Mouse (Mus musculus) liver, embryonic 11.5 days (tissue): ENCODE measurements at regions not wholly inside any gene's neighbourhood (a gene's known extent, or its start where the extent isn't known, plus 50 kb on each side); places are given as distances from the start of the nearest gene placed in this dataset.

Source experiments
- ATAC-seq: fragments of 200-750 bp; cut with Nextera tagmentation; replicated peaks from 2 replicates; pipeline ENCODE4 v1.8.0; 2017; ENCODE audit warnings: moderate number of reproducible peaks, mild to moderate bottlenecking, moderate TSS enrichment, moderate library complexity; ENCODE audit not compliant: low FRiP score
- DNase-seq: peaks from one replicate; pipeline ENCODE4 v3.0.0-alpha.2; 2017; ENCODE audit warnings: low spot score
- H3K27ac ChIP-seq: fragments of 300-500 bp; sonication (generic); 2 replicates; pipeline ENCODE4 v1.5.1; 2014; ENCODE audit warnings: mild to moderate bottlenecking, low read depth, low read length, control low read depth
- H3K27me3 ChIP-seq: fragments of 300-500 bp; sonication (generic); replicated peaks from 2 replicates; pipeline ENCODE4 v1.6.1; 2014; ENCODE audit warnings: low read length, mixed read lengths; ENCODE audit not compliant: control insufficient read depth, insufficient read depth
- H3K36me3 ChIP-seq: fragments of 300-500 bp; sonication (generic); 2 replicates; pipeline ENCODE4 v1.6.1; 2014; ENCODE audit warnings: mild to moderate bottlenecking, low read length, moderate library complexity, mixed read lengths; ENCODE audit not compliant: control insufficient read depth, insufficient read depth
- H3K4me1 ChIP-seq: fragments of 300-500 bp; sonication (generic); replicated peaks from 2 replicates; pipeline ENCODE4 v1.6.1; 2014; ENCODE audit warnings: low read length, mixed read lengths; ENCODE audit not compliant: control insufficient read depth, insufficient read depth
- H3K4me2 ChIP-seq: fragments of 300-500 bp; sonication (generic); 2 replicates; pipeline ENCODE4 v1.6.1; 2014; ENCODE audit warnings: mild to moderate bottlenecking, control low read depth, moderate library complexity
- H3K4me3 ChIP-seq: fragments of 300-500 bp; sonication (generic); 2 replicates; pipeline ENCODE4 v1.5.1; 2014; ENCODE audit warnings: low read depth, low read length, control low read depth
- H3K9ac ChIP-seq: fragments of 300-500 bp; sonication (generic); 2 replicates; pipeline ENCODE4 v1.6.1; 2014; ENCODE audit warnings: low read depth, low read length, control low read depth
- H3K9me3 ChIP-seq: fragments of 300-500 bp; sonication (generic); 2 replicates; pipeline ENCODE4 v1.6.1; 2016; ENCODE audit warnings: low read length, inconsistent platforms, mixed read lengths; ENCODE audit not compliant: control insufficient read depth
- WGBS: fragments of 180-500 bp; shearing (Covaris S2); extraction: QIAGEN DNeasy Blood & Tissue Kit; methylation state at CpG from one replicate; pipeline ENCODE4 v1.1.7; 2014; 5-methylcytosine and 5-hydroxymethylcytosine counted together

DNA sequence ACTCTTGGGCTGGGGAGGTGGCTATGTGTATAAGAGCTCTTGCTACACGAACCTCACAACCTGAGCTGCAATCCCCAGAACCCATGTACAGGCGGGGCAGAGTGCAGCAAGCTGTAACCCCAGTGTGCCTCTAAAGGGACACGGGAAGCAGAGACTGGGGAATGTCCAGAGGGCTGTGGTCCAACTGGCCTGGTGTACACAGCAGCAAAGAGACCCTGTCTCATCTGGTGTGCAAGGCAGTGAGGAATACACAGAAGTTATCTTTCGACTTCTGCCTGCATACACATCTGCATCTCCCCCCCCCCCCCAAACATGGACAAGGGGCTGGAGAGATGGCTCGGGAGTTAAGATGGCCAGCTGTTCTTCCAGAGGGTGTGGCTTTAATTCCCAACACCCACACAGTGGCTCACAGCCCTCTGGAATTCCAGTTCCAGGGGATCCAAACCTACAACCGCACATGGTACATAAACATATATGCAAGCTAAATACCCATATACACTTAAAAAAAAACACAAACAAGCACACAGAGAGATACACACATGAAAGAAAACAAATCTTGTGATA is 86.4 kb downstream of the Vcpkmt start:
- Histone ChIP-seq H3K9ac (no peak overlapping the region), H3K27me3 (no peaks in the 10 kb centered on the region), H3K4me1 (peaks cover 10% of the 10 kb centered on the region; the same call in 1 of the 2 replicates), H3K4me3 (no peak overlapping the region), H3K9me3 (no peaks in the 10 kb centered on the region), H3K27ac (no peak overlapping the region), H3K36me3 (no peaks in the 10 kb centered on the region), H3K4me2 (no peak overlapping the region)
- DNase-seq (no peak), ATAC-seq (no peak)
- WGBS = 56% methylated on average over 6 of the region's 6 CpGs

DNA sequence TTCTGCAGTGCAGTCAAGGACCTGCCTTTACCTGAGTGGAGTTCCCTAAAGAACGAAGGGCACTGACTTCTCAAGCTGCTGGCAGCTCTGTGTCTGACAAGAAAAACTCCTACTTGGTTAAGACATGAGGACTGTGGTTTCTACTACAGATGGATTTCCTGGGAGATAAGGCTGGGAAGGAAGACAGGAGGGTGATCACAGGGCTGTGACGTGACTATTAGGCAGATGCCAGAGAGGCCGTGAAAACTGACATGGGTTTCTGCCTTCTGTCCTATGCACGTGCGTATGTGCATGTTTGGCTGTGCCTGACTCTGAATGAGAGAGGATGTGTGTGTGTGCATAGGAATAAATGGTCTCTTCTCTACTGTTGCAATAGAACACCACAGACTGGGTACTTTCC is 87.1 kb downstream of the Vcpkmt start:
- Histone ChIP-seq H3K4me3 (no peak overlapping the region), H3K9ac (no peak overlapping the region), H3K27ac (no peak overlapping the region), H3K4me2 (no peak overlapping the region), H3K27me3 (no peaks in the 10 kb centered on the region), H3K9me3 (no peaks in the 10 kb centered on the region), H3K4me1 (peaks cover 10% of the 10 kb centered on the region; the same call in 1 of the 2 replicates), H3K36me3 (no peaks in the 10 kb centered on the region)
- ATAC-seq (no peak), DNase-seq (no peak)
- WGBS = 41% methylated on average over 5 of the region's 5 CpGs

DNA sequence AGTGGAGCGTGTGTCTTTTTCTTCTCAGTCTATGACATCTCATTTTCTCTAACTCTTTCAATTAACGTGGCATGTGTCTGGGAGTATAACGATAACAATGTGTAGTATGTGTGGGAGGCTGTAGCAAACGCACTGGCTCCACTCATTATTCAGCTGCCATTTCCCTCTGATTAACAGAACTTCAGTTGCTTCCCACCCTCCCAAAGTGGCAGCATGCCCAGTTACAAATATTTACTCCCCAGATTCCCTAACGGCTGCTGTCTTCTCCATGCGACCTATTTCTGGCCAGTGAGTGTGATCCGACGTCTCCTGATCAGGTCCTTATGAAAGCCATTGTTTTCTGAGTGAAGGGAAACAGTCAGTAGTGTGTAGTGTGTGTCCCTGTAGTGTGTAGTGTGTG is 88.2 kb downstream of the Vcpkmt start:
- H3K27me3 ChIP-seq = no peaks in the 10 kb centered on the region
- no peaks in the 10 kb centered on the region for H3K9me3 ChIP-seq
- H3K4me1 ChIP-seq = peaks cover 10% of the 10 kb centered on the region; the same call in 1 of the 2 replicates
- no peak overlapping the region for H3K27ac ChIP-seq
- DNase-seq (no peak), ATAC-seq (no peak)
- H3K4me3 ChIP-seq = no peak overlapping the region
- H3K36me3 ChIP-seq = no peaks in the 10 kb centered on the region
- WGBS = 74% methylated on average over 8 of the region's 8 CpGs
- H3K4me2 ChIP-seq = no peak overlapping the region
- no peak overlapping the region for H3K9ac ChIP-seq

DNA sequence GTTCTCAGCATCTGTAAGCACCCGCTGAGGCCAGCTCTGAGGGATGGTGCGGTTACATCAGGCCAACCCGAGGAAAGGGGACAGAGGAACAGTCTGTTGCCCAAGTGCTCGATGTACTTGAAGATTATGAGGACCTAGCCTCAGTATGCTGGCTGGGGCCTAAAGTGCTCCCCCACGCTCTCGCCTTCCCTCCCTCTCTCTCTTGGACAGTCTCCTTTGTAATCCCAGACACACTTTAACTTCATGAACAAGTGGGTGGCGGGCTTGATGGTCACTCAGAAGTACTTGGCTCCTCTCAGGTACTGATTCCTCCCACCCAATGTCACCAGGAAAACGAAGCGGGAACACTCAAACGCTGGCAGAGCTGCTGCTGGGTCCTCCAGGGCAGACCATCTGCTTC is 93.1 kb downstream of the Vcpkmt start:
- Histone ChIP-seq H3K4me1 (no peaks in the 10 kb centered on the region; the same call in 1 of the 2 replicates), H3K27me3 (no peaks in the 10 kb centered on the region), H3K9ac (no peak overlapping the region), H3K27ac (no peak overlapping the region), H3K4me2 (no peak overlapping the region), H3K4me3 (no peak overlapping the region), H3K9me3 (no peaks in the 10 kb centered on the region), H3K36me3 (no peaks in the 10 kb centered on the region)
- DNase-seq = no peak
- no peak for ATAC-seq
- WGBS = 86% methylated on average over 10 of the region's 10 CpGs

DNA sequence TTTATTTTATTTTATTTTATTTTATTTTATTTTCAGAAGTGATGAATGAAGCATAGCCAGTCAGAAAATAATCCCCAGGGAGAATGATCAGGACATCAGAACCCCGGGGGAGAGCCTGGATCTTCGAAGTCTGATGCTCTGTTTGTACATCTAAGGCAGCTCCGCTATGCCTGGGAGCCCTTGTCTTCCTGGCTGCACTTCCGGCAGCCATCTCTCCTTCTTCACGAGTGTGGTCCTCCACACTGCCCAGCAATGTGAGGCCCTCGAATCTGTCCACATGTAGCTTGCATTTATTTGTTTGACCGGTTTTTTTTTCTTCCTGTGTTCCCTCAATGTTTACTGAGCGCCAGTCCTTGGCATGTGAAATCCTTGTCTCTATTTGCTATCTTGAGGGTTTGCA is 95.9 kb downstream of the Vcpkmt start:
- Histone ChIP-seq H3K4me2 (no peak overlapping the region), H3K36me3 (no peaks in the 10 kb centered on the region), H3K4me1 (no peaks in the 10 kb centered on the region; the same call in 1 of the 2 replicates), H3K27me3 (no peaks in the 10 kb centered on the region), H3K4me3 (no peak overlapping the region), H3K27ac (no peak overlapping the region), H3K9me3 (no peaks in the 10 kb centered on the region), H3K9ac (no peak overlapping the region)
- ATAC-seq (no peak), DNase-seq (no peak)
- 69% methylated on average over 8 of the region's 8 CpGs for WGBS

DNA sequence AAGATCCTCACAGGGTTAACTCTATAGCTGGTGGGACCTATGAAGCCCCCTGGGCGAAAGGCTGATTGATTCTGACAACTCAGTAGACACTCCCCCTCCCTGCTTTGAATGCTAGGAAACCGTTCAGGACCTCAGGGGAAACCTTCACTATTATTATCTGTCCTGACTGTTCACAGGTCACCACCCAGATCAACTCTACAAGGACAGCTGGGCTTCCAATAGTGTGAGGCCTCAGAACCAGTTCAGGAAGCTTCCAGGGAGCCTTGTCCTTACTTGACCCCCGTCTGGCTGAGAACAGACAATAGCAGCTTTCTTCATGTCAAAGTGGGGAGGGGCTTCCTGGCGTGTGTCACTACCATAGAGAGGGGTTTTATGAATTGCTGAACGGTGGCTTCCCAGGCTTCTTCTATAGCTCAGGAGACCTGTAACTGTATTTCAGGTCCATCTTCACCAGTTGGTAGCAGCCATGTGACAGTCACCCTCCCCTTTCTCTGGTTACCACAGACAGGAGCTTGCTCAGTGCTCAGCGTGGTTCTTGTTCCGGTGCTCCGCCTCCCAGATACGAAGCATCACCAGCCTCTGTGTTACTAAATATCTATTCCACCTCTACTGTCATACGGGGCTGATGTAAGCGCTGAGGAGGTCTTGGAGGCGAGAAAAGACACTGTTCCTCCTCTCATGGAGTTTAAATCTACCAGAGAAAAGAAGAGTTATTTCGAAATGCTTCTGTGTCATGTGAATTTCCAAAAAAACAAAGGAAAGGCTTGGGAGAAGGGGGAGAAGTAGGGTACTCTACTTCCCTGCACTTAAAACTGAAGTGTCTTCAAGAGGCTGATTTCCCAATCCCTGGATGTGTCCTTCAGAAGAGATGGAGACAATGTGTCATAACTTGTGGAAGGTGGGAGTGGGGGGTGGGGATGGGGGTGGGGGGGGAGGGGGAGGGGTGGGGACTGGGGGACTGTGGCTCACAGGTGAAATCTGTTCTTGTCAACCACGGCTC is 96.9 kb downstream of the Vcpkmt start:
- ATAC-seq (no peak), DNase-seq (no peak)
- H3K9me3 ChIP-seq = no peaks in the 10 kb centered on the region
- H3K36me3 ChIP-seq = no peaks in the 10 kb centered on the region
- H3K4me2 ChIP-seq = 0 out of 2 replicates have a peak overlapping the region, but pooled peaks have one; percentile 5
- no peaks in the 10 kb centered on the region for H3K27me3 ChIP-seq
- no peak overlapping the region for H3K27ac ChIP-seq
- H3K4me3 ChIP-seq = no peak overlapping the region
- no peaks in the 10 kb centered on the region; the same call in 1 of the 2 replicates for H3K4me1 ChIP-seq
- H3K9ac ChIP-seq = no peak overlapping the region
- 32% methylated on average over 14 of the region's 14 CpGs for whole genome bisulfite sequencing

DNA sequence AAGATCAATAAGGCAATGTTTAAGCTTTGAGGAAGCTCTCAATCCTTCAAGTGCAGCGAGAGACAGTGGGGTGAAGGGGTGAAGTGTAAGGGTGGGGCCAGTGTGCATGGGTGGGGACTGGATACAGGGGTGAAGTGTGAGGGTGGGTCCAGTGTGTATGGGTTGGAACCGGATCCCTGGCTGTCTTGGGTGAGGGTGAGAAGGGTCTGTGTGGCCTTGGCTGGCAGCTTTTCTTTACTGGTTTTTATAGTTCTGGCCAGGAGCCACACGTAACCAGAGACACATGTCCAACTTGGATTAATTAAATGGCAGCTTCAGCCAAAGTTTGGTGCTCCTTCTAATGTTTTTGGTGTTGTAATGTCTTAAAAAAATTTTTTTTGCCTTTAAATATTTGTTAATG is 101.4 kb downstream of the Vcpkmt start:
- Histone ChIP-seq H3K36me3 (no peaks in the 10 kb centered on the region), H3K27me3 (no peaks in the 10 kb centered on the region), H3K4me1 (no peaks in the 10 kb centered on the region; the same call in 1 of the 2 replicates), H3K4me2 (no peak overlapping the region), H3K9ac (no peak overlapping the region), H3K27ac (no peak overlapping the region), H3K4me3 (no peak overlapping the region), H3K9me3 (no peaks in the 10 kb centered on the region)
- DNase-seq = no peak
- 72% methylated on average over 3 of the region's 3 CpGs for WGBS
- ATAC-seq = no peak

DNA sequence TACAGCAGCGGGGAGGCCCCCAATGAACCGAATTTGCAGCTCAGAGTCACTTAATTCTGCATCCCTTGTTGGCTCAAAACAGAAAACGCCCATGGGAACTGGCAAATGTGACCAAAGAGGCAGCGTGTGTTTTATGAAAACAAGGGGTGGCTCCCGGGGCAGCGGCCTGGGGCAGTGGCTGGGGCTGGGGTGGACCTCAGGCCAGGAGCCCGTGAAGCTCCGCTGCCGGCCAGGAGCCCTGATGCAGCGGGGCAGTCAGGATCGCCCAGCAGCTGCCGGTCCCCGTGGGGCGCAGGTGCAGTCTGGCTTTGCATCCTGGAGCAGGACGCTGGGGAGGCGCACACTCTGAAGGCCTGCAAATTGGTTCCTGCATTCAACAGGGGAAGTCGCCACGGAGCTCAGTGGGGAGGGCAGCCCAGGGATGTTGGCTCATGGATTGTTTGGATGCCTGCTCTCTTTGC is 104.4 kb upstream of the Gm9887 start:
- H3K4me1 ChIP-seq = no peaks in the 10 kb centered on the region; the same call in 1 of the 2 replicates
- H3K4me2 ChIP-seq = peak overlapping the region; percentile 37
- H3K4me3 ChIP-seq = no peak overlapping the region
- no peaks in the 10 kb centered on the region for H3K9me3 ChIP-seq
- 33% methylated on average over 18 of the region's 18 CpGs for WGBS
- H3K27me3 ChIP-seq = no peaks in the 10 kb centered on the region
- no peaks in the 10 kb centered on the region for H3K36me3 ChIP-seq
- no peak for DNase-seq
- no peak overlapping the region for H3K27ac ChIP-seq
- no peak overlapping the region for H3K9ac ChIP-seq
- ATAC-seq = no peak
